Mouse (Mus musculus) spleen, embryonic (tissue): ENCODE data around the gene Serpinb9b.
"Not testable (repeated sequence)": the region's sequence is repeated elsewhere in the genome, so short reads cannot be mapped to it uniquely, and the experiment has no call there.

Source experiments
- CTCF ChIA-PET: fragments of 350-600 bp; sonication (Branson Sonifier 250); formaldehyde crosslinking; loops from one replicate; lab custom pipeline; 2022; lab: Charles Lee

Serpinb9b gene

GRCm38 (mm10) chr13:33027244-33027643 is at the start of gene Serpinb9b:
TSS of gene Serpinb9b (plus strand) at chr13:33027416.
- CTCF ChIA-PET = no interaction called here

- CTCF ChIA-PET = no interaction called here
These were observed 44.6 kb upstream of the Serpinb9b start for GRCm38 (mm10) chr13:32982556-32983042.

- CTCF ChIA-PET = no interaction called here
These were observed 41.0 kb upstream of the Serpinb9b start for GRCm38 (mm10) chr13:32986256-32986655.

GRCm38 (mm10) chr13:32993152-32993893 is 33.9 kb upstream of the Serpinb9b start:
- CTCF ChIA-PET = no interaction called here

- CTCF ChIA-PET = no interaction called here
These were observed 33.3 kb upstream of the Serpinb9b start for GRCm38 (mm10) chr13:32993894-32994242.

- CTCF ChIA-PET = no interaction called here
These were observed 32.2 kb upstream of the Serpinb9b start for GRCm38 (mm10) chr13:32995051-32995450.

- CTCF ChIA-PET = no interaction called here
These were observed 25.9 kb upstream of the Serpinb9b start for GRCm38 (mm10) chr13:33001341-33001740.

GRCm38 (mm10) chr13:33002950-33003349 is 24.3 kb upstream of the Serpinb9b start, which contains the start of gene Serpinb9:
TSS of gene Serpinb9 (plus strand) at chr13:33003250.
- CTCF ChIA-PET = no interaction called here

GRCm38 (mm10) chr13:33003523-33004413 is 23.4 kb upstream of the Serpinb9b start:
- CTCF ChIA-PET = no interaction called here

GRCm38 (mm10) chr13:33004414-33005105 is 22.7 kb upstream of the Serpinb9b start:
- CTCF ChIA-PET = no interaction called here

- CTCF ChIA-PET = no interaction called here
These were observed 21.6 kb upstream of the Serpinb9b start for GRCm38 (mm10) chr13:33005501-33006075.

GRCm38 (mm10) chr13:33006555-33006954 is 20.7 kb upstream of the Serpinb9b start:
- CTCF ChIA-PET = no interaction called here

GRCm38 (mm10) chr13:33012395-33012794 is 14.8 kb upstream of the Serpinb9b start:
- CTCF ChIA-PET = no interaction called here

- CTCF ChIA-PET = no interaction called here
These were observed 13.9 kb upstream of the Serpinb9b start for GRCm38 (mm10) chr13:33013271-33013670.

GRCm38 (mm10) chr13:33022371-33022770 is 4.8 kb upstream of the Serpinb9b start:
- CTCF ChIA-PET = no interaction called here

- CTCF ChIA-PET = no interaction called here
These were observed 674 bp upstream of the Serpinb9b start for GRCm38 (mm10) chr13:33026427-33027057.

- CTCF ChIA-PET = no interaction called here
These were observed 930 bp downstream of the Serpinb9b start for GRCm38 (mm10) chr13:33028146-33028545.

- CTCF ChIA-PET = no interaction called here
These were observed 1.3 kb downstream of the Serpinb9b start for GRCm38 (mm10) chr13:33028550-33028949.

- CTCF ChIA-PET = not testable (repeated sequence)
These were observed 2.3 kb downstream of the Serpinb9b start for GRCm38 (mm10) chr13:33029478-33029877.

- CTCF ChIA-PET = interaction anchor here (0.7 kb wide), 1 partner anchor 46 kb away, joined by 6 read pairs; no protein-coding TSS in a partner anchor
These were observed 3.1 kb downstream of the Serpinb9b start for GRCm38 (mm10) chr13:33030281-33030680.

- CTCF ChIA-PET = no interaction called here
These were observed 8.3 kb downstream of the Serpinb9b start for GRCm38 (mm10) chr13:33035506-33035905.
